Mouse (Mus musculus): ENCODE data around the gene Med20. TPM values are rescaled to one million over a fixed set of nuclear protein-coding genes. Genes with fewer than 3 reads are reported as not detected.
"Not testable (repeated sequence)": the region's sequence is repeated elsewhere in the genome, so short reads cannot be mapped to it uniquely, and the experiment has no call there.

Med20 gene
- polyA plus RNA-seq, 1 experiment, result 25.3 TPM

- Histone ChIP-seq H3K4me3 (ENCODE audit: insufficient read depth, low read depth, low read length) (no peak overlapping the region), H3K4me1 (ENCODE audit: control insufficient read depth, insufficient read depth, low read length) (peaks cover 15% of the 10 kb centered on the region), H3K27me3 (replicated peaks; ENCODE audit: control insufficient read depth, insufficient read depth, low read length) (no peaks in the 10 kb centered on the region), H3K36me3 (ENCODE audit: control insufficient read depth, insufficient read depth, low read length) (peaks cover 1% of the 10 kb centered on the region; the same call in 1 of the 2 replicates), H3K27ac (ENCODE audit: insufficient read depth, low read depth, low read length) (no peak overlapping the region)
- no peak for DNase-seq
- no peak for TF ChIP-seq POLR2A (IDR thresholded peaks at IDR 0.05; ENCODE audit: low read depth, low read length)
- TF ChIP-seq CTCF (conservative IDR thresholded peaks at IDR 0.05; ENCODE audit: insufficient read depth, insufficient read length, low read depth, low read length), result no peak
- WGBS, result 71% methylated on average over 5 of the region's 5 CpGs
These were observed 14.6 kb upstream of the Med20 start for GRCm38 (mm10) chr17:47596839-47597164.

GRCm38 (mm10) chr17:47597261-47597660 is 14.1 kb upstream of the Med20 start:
- Histone ChIP-seq H3K4me3 (ENCODE audit: insufficient read depth, low read depth, low read length) (no peak overlapping the region), H3K4me1 (ENCODE audit: control insufficient read depth, insufficient read depth, low read length) (peaks cover 15% of the 10 kb centered on the region), H3K27me3 (replicated peaks; ENCODE audit: control insufficient read depth, insufficient read depth, low read length) (no peaks in the 10 kb centered on the region), H3K36me3 (ENCODE audit: control insufficient read depth, insufficient read depth, low read length) (peaks cover 1% of the 10 kb centered on the region; the same call in 1 of the 2 replicates), H3K27ac (ENCODE audit: insufficient read depth, low read depth, low read length) (no peak overlapping the region)
- no peak for DNase-seq
- 67% methylated on average over 13 of the region's 13 CpGs for WGBS
- TF ChIP-seq POLR2A (IDR thresholded peaks at IDR 0.05; ENCODE audit: low read depth, low read length), result no peak
- no peak for TF ChIP-seq CTCF (conservative IDR thresholded peaks at IDR 0.05; ENCODE audit: insufficient read depth, insufficient read length, low read depth, low read length)

DNA sequence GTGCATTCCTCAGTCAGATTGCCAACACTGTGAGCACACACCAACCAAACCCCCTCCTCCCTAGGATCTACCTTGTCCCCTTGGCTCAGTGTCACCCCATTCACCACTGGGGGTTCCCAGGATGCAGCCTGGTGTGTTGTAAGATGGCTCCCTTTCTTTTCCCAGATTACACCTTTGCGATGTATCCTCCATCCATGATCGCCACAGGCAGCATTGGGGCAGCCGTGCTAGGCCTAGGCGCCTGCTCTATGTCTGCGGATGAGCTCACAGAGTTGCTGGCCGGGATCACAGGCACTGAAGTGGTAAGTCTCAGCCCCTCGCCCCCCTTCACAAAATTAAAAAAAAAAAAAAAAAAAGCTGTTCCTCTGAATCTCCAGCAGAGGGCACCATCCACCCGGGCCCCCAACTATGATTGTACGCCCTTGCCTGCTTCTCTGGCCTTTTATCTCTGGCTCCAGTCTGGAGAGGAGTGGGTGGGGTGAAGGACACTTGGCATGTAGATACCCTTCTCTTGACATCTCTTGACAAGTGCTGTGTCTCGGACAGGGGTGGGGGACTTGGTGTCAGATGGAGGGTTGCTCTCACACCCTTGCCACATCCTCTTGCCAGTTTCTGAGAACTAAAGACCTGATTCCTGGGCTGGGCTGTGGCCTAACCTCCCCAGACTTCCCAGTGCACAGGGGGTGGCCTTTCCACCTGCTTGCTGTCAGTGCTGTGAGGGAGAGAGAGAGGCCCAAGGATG is 13.4 kb upstream of the Med20 start:
- Histone ChIP-seq H3K4me3 (ENCODE audit: insufficient read depth, low read depth, low read length) (no peak overlapping the region), H3K27ac (ENCODE audit: insufficient read depth, low read depth, low read length) (no peak overlapping the region), H3K4me1 (ENCODE audit: control insufficient read depth, insufficient read depth, low read length) (peaks cover 13% of the 10 kb centered on the region), H3K27me3 (replicated peaks; ENCODE audit: control insufficient read depth, insufficient read depth, low read length) (no peaks in the 10 kb centered on the region), H3K36me3 (ENCODE audit: control insufficient read depth, insufficient read depth, low read length) (peaks cover 1% of the 10 kb centered on the region; the same call in 1 of the 2 replicates)
- peak; percentile 28 for DNase-seq
- 20% methylated on average over 10 of the region's 10 CpGs for WGBS
- TF ChIP-seq CTCF (conservative IDR thresholded peaks at IDR 0.05; ENCODE audit: insufficient read depth, insufficient read length, low read depth, low read length) (peak; percentile 59), POLR2A (IDR thresholded peaks at IDR 0.05; ENCODE audit: low read depth, low read length) (no peak)

DNA sequence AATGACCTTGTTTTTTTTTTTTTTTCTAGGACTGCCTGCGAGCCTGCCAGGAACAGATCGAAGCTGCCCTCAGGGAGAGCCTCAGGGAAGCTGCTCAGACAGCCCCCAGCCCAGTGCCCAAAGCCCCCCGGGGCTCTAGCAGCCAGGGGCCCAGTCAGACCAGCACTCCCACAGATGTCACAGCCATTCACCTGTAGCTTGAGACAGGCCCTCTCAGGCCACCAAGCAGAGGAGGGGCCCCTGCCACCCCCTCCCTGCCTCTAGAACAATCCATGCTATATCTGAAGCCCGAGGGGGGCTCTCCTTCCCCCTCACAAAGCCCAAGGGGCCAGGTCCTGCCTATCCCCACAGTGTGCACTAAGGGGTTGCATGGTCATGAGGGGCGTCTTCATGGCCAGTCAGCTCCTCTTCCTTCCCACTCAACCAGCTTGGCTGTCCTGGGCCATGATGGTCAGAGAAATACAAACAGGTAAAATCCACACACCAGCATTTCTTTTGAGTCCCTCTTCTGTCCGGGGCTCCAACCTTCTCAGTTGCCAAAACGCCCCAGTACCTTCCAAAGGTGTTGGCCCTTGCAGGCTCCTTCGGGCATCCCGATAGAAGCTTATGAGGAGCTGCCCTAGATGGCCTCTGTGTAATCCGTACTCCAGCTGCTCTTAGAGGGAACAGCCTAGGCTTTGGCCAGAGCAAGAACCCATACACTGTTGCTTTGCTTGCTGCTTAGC is 12.6 kb upstream of the Med20 start:
- H3K4me1 ChIP-seq (ENCODE audit: control insufficient read depth, insufficient read depth, low read length), result peaks cover 12% of the 10 kb centered on the region
- 67% methylated on average over 10 of the region's 10 CpGs for WGBS
- H3K27me3 ChIP-seq (replicated peaks; ENCODE audit: control insufficient read depth, insufficient read depth, low read length); H3K27ac ChIP-seq (ENCODE audit: insufficient read depth, low read depth, low read length); H3K4me3 ChIP-seq (ENCODE audit: insufficient read depth, low read depth, low read length); H3K36me3 ChIP-seq (ENCODE audit: control insufficient read depth, insufficient read depth, low read length); DNase-seq: not testable (repeated sequence)

- 62% methylated on average over 11 of the region's 11 CpGs for WGBS
- no peaks in the 10 kb centered on the region for H3K27me3 ChIP-seq (replicated peaks; ENCODE audit: control insufficient read depth, insufficient read depth, low read length)
- peaks cover 12% of the 10 kb centered on the region for H3K4me1 ChIP-seq (ENCODE audit: control insufficient read depth, insufficient read depth, low read length)
- peaks cover 1% of the 10 kb centered on the region; the same call in 1 of the 2 replicates for H3K36me3 ChIP-seq (ENCODE audit: control insufficient read depth, insufficient read depth, low read length)
- TF ChIP-seq CTCF (conservative IDR thresholded peaks at IDR 0.05; ENCODE audit: insufficient read depth, insufficient read length, low read depth, low read length) (no peak), POLR2A (IDR thresholded peaks at IDR 0.05; ENCODE audit: low read depth, low read length) (no peak)
- H3K4me3 ChIP-seq (ENCODE audit: insufficient read depth, low read depth, low read length), result no peak overlapping the region
- DNase-seq, result peak; percentile 45
- no peak overlapping the region for H3K27ac ChIP-seq (ENCODE audit: insufficient read depth, low read depth, low read length)
These were observed 11.7 kb upstream of the Med20 start for GRCm38 (mm10) chr17:47599511-47600297.

GRCm38 (mm10) chr17:47600601-47601388 is 10.6 kb upstream of the Med20 start:
- Histone ChIP-seq H3K27ac (ENCODE audit: insufficient read depth, low read depth, low read length) (no peak overlapping the region; the same call in 1 of the 2 replicates), H3K36me3 (ENCODE audit: control insufficient read depth, insufficient read depth, low read length) (peaks cover 1% of the 10 kb centered on the region; the same call in 1 of the 2 replicates)

More at GRCm38 (mm10) chr17:47600601-47601388, 10.6 kb upstream of the Med20 start:
- TF ChIP-seq CTCF (conservative IDR thresholded peaks at IDR 0.05; ENCODE audit: insufficient read depth, insufficient read length, low read depth, low read length), result no peak
- no peak for TF ChIP-seq POLR2A (IDR thresholded peaks at IDR 0.05; ENCODE audit: low read depth, low read length)
- DNase-seq, result no peak
- no peaks in the 10 kb centered on the region for H3K27me3 ChIP-seq (replicated peaks; ENCODE audit: control insufficient read depth, insufficient read depth, low read length)
- peaks cover 6% of the 10 kb centered on the region for H3K4me1 ChIP-seq (ENCODE audit: control insufficient read depth, insufficient read depth, low read length)
- no peak overlapping the region for H3K4me3 ChIP-seq (ENCODE audit: insufficient read depth, low read depth, low read length)
- WGBS, result 67% methylated on average over 13 of the region's 13 CpGs
